Mouse (Mus musculus) heart, adult 2 months (tissue): Measurements from ENCODE around the gene Neurog1.
A peak's percentile ranks its signal among the peaks of the same experiment; 100 is the strongest.

ENCODE experiments used
- CTCF ChIP-seq: fragments of 200-600 bp; IDR thresholded peaks from 2 replicates; pipeline ENCODE4 v1.8.1; 2022; ENCODE audit warnings: antibody characterized with exemption, mild to moderate bottlenecking, moderate library complexity
- POLR2A ChIP-seq: fragments of 200-500 bp; IDR thresholded peaks from 2 replicates; pipeline ENCODE4 v1.6.1; 2011; ENCODE audit warnings: mild to moderate bottlenecking, low read depth, low read length, control low read depth; ENCODE audit not compliant: insufficient read depth

DNA sequence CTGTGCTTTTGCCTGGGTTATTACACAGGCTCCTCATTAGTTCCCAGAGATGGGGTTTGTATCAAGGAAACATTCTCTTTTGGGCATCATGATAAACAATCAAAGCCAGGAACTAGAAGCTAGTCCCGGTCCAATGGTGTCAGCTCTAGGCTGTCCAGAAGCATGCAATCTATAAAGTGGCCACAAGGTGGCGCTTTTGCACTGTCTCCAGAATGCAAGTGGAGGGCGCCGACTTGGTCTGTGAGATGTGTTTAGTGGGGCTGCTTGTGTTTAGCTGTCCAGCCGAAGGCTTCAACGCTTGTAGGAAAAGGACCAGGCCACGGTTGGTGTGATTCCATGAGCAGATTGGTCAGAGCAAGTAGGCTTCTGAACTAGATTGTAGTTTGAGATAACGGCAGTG, 27.5 kb upstream of the Neurog1 start:
- TF ChIP-seq POLR2A (no peak), CTCF (peak; percentile 98)
